Mouse (Mus musculus): ENCODE results near the gene Zbtb46.

DNA sequence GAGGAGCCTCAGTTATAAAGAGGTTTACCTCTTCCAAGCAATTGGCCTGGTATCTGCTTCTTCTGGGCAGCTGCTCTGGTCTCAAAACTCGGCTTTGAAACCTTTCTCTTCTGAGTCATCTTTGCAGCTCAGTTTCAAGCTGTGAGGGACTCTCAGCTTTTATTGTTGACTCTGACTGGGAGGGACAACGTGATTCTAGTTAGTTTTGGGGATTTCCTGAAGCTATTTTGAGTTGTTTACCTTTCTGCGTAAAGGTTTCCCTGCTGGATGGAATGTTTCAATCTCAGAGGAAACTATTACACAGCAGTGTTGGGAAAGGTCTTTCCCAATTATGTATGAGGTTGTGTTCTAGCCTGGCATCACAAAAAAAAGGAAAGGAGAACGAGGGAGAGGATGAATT lies 39.4 kb upstream of the Zbtb46 start:
- no peak for TF ChIP-seq POLR2A (IDR thresholded peaks at IDR 0.05; ENCODE audit: low read depth, low read length)
- no peak for TF ChIP-seq CTCF (conservative IDR thresholded peaks at IDR 0.05; ENCODE audit: insufficient read depth, insufficient read length, low read depth, low read length)

Measured in kidney, adult 2 months (tissue).